Mouse (Mus musculus) right cerebral cortex, postnatal 10 days (tissue): Measurements from ENCODE around the gene Rad51b.

Experiments used
- DNase-seq, 2 experiments: peaks; one replicate each; pipeline ENCODE4 v3.0.0; 2021; ENCODE audit warnings: low spot score in 2 of 2

Gene Rad51b

DNA sequence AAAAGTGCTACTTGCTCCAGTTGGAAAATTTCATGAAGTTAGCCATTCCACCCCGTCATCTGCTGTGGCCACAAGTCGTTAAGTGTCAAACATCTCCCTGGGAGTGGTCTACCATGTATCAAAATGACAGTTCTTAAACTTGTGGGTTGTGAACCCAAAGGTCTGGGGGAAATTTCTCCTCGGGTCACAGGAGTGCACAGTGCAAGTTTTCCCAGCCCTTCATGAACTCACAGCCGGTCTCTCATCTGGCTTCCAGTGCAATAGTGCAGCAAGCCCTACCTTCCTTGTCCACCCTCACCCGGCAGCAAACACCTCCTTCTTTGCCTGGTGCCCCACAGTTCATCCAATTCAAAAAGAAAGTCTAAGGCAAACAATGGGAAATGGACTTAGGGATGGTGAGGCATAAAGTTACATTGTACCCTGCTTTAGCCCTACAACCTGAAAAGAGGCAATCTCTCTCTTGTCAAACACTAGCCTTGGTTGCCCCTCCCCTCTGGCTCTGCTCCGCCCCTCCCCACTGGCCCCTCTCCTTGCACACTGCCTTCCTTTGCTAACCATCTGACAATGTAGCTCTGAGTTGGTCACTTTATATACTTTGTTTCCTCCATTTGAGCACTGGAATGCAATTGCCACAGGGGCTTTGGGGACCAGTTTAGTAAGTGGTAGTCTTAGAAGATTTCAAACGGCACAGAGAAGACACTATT lies 390.8 kb downstream of the Rad51b start:
- no peak for DNase-seq

DNA sequence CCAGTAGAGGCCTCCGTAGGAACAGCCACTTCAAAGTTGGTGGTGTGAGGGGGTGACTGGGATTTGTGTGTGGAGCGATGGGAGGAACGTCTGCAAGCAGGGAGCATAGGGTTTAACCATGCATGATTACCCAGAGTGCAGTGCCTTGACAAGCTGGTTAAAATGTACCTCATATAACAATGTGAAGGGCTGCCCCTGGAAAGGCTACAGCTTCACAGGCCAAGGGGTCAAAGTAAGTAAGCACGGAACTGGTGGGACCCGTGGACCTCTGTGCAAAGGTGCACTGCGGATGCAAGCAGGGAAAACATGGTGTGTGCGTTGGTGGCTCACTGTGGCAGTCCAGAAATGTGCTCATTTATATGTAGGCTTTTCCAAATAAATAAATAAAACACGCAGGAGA lies 392.2 kb downstream of the Rad51b start:
- DNase-seq = no peak

DNA sequence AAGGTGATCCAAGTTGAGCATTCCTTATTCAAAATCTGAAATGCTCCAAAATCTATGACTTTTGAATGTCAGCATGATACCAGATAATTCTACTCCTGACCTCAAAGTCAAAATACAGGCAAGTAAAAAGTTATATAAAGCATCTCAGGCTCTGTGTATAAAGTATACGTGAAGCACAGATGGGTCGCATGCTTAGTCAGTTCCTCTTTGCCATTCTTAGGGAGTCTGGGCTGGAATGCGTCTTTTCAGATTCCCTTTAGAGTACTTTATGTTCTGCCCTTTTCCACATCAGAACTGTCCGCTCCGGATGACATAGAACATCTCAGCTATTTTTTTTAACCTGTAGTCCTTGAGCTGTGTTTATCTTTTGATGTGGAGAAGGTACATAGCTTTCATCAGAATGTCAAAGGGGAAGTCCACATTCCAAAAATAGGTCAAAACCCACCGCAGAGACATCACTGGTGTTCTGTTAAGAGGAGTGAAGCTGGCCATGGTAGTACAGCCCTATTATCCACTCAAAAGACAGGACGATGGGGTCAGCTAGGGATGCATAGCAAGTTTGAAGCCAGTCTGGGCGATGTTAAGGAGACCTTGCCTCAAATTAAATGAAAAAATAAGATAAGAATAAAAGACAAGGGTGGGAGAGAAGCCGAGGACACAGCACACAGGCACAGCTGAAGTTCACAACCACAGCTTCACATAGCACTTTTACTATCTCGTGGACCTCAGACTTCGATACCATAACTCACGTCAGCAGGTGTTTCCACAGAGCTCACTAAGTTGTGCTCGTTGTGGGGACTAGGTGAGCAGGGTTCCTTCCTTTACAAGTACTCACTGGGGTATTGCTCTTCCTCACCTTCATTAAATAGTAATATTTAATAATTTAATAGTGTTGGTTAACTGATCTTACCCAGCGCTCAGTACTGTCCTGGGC lies 395.1 kb downstream of the Rad51b start:
- DNase-seq = no peak

DNA sequence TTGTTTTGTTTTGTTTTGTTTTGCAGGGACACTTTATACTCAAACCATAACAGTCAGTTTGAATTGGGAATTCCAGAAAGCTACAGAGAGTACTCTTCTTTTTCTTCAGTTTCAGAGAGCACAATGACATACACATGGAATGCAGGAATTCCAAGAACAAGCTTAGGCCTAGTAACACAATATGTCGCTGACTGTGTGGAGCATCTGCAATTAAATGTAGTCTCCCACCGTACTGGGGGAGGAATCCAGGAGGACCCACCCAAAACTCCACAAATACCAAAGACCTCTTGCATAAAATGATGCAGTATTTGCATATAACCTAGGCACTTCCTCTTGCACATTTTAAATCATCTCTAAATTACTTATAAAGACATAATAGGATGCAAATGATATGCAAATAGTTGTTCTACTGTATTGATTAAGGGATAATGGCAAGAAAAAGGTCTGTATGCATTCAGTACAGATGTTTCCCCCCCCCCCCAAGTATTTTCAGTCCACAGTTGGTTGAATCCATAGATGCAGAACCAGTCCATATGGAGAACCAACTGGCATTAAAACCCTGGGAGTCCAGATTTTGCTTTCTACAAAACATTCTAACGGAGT lies 398.9 kb downstream of the Rad51b start:
- no peak for DNase-seq

DNA sequence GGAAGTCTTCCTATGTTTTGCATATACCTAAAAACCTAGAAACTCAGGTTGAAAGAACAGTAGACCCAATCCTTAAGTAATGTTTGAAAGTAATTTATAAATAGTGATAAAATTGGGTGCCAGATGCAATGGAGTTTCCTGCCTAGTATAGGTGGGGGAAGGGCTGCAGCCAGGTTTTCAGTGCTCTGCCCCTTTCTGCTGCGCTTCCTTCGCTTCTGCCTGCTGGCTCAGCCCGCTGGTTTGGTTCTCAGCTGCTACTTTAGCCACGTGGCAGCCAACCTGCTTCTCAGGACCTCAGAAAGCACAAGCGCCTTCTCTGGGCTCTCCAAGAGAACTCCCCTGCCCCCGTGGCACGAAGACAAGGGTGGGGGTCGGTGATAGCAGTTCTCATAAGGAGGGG lies 406.5 kb downstream of the Rad51b start:
- DNase-seq = no peak

DNA sequence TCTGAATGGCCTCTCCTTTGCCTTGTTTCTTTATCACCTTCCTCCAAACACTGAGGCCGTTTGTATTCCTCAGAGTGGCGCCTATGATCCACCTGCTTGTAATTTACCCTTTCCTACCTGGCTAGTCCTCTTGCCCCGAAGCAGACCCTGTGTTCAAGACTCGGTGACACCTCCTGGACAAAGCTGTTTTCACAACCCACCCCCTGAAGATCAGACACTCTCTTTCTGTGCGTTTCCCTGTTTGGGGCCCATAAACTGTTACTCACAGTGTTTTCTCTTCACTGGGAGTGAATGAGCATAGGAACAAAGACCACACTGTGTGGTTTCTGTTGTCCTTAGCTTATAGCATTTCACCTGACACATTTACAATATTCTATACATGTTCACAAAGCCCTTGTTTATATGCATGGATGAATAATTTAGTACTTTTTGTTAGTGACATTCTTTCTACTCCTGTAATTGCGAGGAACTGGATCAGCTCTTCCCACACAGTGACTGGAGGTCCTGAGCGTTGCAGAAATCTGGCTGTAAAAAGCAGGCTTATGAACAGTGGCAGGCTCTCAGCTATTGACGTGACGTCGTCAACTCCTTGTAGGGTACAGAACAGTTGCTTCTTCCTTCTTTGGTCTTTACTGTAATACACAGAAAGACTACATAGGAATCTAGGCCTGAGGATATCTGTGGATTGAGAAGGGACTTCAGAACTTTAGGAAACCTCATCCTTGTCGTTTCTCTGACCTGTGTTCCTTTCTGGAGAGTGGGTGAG lies 408.6 kb downstream of the Rad51b start:
- DNase-seq = no peak

DNA sequence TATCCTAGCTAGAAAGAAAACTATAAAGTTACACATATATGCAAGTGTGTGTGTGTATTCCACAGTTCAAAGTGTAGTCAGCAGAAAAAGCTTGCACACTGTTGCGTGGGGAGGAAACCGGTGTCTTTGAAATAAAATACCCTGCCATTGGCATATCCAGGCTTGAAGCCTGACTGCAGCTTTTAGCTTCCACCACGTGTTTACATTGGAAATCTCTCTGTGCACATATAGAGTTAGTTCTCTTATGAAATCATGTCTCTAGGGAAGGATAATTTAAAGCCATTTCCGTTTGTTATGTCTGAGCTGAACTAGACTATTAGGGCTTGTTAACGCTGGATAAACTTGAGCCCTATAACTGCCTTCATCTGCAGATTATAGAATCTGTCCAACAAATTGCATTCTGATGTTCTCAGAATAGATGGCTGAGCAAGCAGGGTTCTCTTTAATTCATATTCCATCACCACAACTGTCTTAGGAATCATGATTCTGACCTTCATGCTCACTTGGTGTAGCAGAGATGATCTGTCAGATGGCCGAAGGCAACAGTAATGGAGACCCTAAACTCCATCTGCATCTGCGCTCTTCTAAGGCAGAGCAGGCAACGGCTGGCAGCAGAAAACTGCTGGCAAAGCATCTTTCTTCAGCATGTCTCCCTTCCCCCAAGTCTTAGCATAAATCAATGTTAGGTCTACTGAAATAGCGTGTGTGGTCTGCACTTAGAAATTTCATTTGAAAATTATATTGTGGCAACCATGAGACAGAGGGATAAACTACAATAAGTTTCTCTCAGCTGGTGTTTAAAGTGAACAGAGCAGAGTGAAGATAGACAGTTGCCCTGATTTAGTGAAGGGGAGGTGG lies 410.7 kb downstream of the Rad51b start:
- DNase-seq = no peak

DNA sequence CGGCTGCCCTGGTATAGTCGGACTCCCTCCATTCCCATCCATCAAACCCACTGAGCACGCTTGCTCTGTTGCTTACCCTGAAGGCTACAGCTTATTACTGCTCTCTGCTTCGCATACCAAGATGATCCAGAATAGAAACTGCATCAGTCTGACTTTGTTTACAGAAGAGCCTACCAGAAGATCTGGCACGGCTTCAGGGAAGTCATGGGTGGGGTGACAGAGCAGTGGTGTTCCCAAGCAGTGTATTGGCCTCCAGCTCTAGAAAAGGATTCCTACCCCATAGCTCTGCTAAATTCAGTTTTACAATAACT lies 411.3 kb downstream of the Rad51b start:
- DNase-seq = no peak

DNA sequence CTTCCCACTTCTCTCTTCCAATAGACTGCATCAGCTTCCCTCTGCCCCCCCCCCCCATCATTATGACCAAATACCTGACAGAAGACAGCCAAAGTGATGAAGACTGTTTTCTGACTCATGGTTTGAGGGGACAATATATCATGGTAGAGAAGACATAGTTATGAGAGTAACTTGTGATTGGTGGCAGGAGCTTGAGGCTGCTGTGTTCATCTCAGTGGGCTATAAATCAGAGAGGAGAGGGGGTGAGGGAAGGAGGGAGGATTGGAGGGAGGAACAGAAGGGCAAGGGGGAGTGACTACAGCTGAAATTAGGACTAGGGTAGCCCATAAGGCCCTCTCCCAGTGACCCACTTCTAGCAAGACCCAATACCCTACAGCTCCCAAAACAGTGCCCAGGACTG lies 416.2 kb downstream of the Rad51b start:
- no peak for DNase-seq

DNA sequence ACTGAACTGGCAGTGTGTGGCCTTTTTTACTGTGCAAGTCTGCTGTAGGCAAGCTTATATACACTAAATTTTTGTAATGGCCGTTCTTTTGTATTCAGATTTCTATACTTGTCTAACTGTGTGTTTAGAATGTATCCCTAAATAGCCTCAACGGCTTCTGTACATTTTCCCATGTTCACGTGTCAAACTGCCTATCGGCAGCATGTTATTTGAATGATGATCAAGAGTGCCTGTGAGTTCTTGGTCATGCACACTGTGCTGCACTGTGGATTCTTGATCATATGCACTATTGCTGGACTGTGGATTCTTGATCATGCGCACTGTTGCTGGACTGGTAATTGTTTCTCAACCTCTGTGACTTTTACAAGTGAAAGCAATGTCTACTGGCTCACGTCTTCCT lies 417.4 kb downstream of the Rad51b start:
- DNase-seq = no peak

DNA sequence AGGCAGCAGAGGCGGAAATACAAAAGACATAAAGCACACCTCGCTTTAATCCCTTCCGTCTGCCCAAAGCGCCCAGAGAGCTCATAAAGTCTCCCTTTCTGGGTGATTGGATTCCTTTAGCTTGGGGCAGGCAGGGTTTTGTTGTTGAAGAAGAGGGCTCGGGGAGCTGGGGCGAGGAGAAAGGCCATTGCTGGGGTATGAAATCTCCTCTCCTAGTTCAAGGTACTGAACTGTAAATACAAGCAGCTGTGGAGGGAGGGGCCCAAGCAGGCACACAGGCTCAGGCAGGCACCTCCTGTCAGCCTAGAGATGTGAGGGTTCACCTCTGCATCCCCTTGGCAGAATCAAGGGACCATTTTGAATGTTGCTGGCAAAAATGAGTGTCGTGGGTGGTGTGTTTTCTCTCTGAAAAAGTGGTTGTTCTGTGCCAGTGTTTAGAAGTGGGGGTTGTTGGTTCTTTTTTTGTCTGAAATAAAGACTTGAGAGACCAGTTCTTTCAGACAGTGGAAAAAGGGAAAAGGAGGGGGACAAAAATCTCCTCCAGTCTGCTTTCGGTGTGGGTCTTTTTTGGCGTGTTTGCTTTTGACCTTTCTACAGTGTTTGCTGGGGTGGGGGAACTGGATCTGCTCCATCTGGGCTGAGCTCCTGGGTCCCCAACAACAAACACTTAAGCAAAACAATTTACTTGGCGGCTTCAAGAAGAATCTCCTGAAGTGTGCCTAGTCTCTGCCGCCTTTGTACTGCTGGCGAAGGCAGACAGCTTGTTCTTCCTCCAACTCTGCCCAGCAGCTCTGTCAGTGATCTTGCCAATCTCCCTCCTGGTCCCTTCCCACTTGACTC lies 418.6 kb downstream of the Rad51b start:
- peak in 1 of 2 experiments; percentile 36 for DNase-seq

DNA sequence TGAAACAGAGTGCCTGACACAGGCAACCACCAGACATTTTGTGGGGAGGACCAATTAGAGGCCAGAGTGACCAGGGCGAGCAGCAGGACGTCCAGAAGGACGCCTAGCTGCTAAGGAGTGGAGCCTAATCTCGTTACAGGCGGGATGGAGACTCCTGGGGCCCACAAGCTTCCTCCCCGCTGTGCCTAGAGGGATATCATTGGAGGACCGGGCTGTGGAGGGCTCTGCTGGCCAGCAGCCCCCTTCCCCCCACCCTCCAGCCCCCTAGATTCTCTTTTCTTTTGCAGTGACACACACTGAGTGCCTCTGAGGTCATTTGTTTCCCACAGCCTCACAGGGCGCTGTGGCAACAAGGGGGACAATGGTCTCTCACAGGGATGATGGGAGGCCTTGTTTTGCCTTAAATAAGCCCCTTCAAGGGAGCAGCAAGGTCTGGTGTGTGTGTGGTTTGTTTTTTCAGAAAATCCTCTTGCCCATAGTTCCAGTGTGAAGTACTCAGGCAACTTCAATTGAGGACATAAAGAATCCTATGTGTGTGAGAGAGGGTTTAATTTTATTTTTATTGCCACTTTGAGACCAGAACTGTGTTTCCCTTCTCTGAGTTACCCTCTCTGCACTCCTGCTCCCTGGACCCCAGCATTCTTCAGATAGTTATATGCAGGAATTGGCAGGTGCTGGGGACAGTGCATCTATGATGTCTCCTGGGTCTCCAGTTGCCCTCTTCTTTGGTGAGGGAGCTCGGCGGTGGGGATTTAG lies 422.2 kb downstream of the Rad51b start:
- peak; percentile 40 to 50 for DNase-seq

DNA sequence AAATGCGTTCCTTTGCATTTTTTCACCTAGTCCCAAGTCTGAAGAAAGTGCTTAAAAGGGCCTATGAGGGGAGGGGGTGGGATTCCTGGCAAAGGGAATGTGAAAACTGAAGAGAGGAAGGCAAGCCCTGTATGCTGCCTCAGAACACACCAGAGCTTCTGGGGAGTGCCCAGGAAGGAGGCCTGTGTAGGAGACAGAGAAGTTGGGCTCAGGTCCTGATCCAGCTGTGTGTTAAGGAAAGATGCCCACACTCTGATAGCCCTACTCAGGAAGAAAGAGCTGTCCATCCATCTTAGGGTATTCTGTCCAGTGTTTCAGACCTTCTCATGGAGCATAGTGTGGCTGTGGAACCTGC lies 422.7 kb downstream of the Rad51b start:
- DNase-seq = no peak

DNA sequence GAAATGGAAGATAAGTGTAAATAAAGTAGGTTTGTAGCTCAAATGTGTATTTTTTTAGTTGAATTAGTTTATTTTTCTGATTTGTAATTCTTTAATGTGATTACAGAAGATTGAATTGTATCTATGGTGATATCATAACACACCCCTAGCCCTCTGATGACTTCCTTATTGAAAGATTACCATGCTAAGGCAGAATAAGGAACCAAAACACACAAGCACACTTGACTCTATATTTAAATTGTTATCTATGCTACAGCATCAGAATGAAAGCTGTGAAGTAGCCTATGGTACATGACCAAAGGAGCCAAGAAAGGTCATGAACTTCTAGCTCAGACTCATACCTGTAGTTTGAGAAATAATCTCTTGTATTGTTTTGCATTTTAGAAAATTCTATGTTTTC lies 427.8 kb downstream of the Rad51b start:
- DNase-seq = no peak

DNA sequence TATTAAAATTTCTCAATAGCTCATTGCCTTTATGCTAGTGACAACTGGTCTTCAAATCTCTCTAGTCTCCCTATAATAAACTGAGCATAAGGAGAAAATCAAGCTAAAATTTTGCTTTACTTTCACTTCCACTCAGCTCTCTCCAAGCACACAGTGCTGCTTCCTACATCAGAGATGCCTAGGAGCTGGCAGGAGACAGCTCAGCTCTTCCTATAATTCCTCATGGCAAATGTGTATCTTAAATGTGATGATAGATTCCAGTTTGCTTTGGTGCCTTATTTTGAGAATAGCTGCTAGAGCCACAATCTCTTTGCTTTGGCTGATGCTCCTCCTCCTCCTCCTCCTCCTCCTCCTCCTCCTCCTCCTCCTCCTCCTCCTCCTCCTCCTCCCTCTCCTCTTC lies 428.6 kb downstream of the Rad51b start:
- DNase-seq = no peak

DNA sequence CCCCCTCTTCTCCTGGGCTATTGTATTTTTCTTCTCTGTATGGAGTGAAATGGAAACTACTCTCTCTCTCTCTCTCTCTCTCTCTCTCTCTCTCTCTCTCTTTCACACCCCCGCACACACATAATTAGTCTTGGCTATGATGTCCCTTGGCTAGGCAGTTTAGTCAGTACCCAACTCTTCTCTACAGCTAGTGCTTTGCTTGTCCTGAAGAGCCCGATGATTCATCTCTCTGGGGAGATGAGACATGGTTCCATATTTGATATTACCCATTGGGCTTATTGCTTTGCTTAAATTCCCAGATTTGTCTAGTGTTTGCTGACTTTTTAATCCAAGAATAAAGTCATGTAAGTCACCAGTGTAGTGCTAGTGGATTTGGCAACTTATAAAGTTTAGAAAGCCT lies 429.0 kb downstream of the Rad51b start:
- DNase-seq = no peak

DNA sequence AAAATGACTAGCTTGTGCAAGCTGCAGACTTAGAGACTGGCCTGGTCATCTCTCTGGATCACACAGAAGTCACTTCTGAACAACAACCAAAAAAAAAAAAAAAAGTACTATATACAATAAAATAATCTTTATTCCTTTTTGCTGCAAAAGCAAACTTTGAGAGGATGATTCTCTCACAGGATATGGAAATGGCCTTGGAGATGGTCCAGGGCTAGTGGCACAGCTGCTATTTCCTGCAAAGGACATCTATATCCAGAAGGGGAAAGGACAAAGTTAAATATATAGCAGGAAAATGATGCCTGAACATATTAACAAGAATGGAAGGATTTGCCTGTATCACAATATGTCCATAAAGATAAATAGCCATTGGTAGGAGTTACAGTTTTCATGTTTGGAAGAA lies 429.9 kb downstream of the Rad51b start:
- no peak for DNase-seq

DNA sequence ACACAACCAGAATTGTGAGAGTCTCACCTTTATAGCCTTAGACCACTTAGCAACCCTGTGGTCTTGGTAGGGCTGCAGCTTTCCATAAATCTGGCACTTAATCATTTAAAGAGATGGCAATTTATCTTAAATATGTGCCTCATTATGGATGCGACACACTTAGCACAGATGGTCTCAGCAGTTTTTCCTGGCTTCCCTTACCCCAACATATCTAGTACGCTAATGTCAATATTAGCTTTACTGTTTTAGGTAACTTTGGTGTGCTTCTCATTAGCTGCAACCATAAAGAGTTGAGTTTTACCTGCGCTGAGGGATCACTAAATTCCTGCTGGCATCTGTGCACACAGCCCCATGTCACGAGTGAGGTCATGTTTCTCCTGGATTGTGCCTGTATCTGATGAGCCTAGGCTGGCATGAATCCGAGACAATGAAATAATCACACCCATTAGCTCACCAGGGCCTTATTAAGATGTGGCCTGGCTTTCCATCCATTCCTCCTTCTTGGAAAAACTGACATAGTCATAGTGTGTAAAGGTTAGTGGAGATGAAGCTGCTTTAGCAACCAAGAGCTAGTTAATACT lies 432.9 kb downstream of the Rad51b start:
- no peak for DNase-seq

DNA sequence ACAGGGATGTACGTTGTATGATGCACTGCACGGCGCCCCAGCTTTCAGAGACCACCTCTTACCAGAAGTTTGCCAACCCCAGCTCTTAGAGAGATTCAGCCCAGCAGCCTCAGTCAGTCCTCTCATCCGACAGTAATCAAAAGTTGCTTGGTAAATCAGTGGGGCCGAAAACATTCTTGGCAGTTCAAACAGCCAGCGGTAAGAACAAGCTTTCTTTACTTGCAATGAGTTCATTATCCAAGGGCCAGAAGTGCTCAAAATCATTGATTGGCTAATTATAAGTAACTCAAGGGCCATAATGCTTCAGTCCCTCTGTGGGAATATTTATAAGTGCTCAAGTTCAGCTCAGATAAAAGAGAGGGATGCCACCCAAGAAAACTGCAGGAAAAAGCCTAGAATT lies 434.8 kb downstream of the Rad51b start:
- no peak for DNase-seq
